Mouse (Mus musculus) ES-Bruce4 (cell line): ENCODE measurements at regions not wholly inside any gene's neighbourhood (a gene's known extent, or its start where the extent isn't known, plus 50 kb on each side); places are given as distances from the start of the nearest gene placed in this dataset.

Source experiments
- H3K27ac ChIP-seq: 2 replicates; pipeline ENCODE4 v1.5.1; 2012; ENCODE audit warnings: low read length, inconsistent platforms; ENCODE audit not compliant: insufficient read depth
- H3K27me3 ChIP-seq: 2 replicates; pipeline ENCODE4 v1.6.1; 2012; ENCODE audit warnings: mild to moderate bottlenecking, low read length, inconsistent platforms; ENCODE audit not compliant: control insufficient read depth, poor library complexity, insufficient read depth, severe bottlenecking
- H3K36me3 ChIP-seq: 2 replicates; pipeline ENCODE4 v1.6.1; 2012; ENCODE audit warnings: inconsistent platforms, mild to moderate bottlenecking, low read length, moderate library complexity; ENCODE audit not compliant: control insufficient read depth, poor library complexity, insufficient read depth, severe bottlenecking
- H3K4me1 ChIP-seq: one replicate; pipeline ENCODE4 v1.8.1; 2011; ENCODE audit warnings: low read length; ENCODE audit not compliant: control insufficient read depth, insufficient read depth
- H3K4me3 ChIP-seq: 2 replicates; pipeline ENCODE4 v1.5.1; 2011; ENCODE audit warnings: low read depth, mild to moderate bottlenecking, low read length
- H3K9ac ChIP-seq: 2 replicates; pipeline ENCODE4 v1.6.1; 2012; ENCODE audit warnings: low read depth, mild to moderate bottlenecking, inconsistent platforms; ENCODE audit not compliant: poor library complexity, severe bottlenecking
- H3K9me3 ChIP-seq: replicated peaks from 2 replicates; pipeline ENCODE4 v1.6.1; 2012; ENCODE audit warnings: mild to moderate bottlenecking, low read length, inconsistent platforms; ENCODE audit not compliant: control insufficient read depth, poor library complexity, insufficient read depth, severe bottlenecking
- CTCF ChIP-seq: IDR thresholded peaks from one replicate; pipeline ENCODE4 v1.8.1; 2011; ENCODE audit warnings: low read depth, low read length
- EP300 ChIP-seq: IDR thresholded peaks from 2 replicates; pipeline ENCODE4 v1.6.1; 2011; ENCODE audit warnings: low read depth, low read length; ENCODE audit not compliant: insufficient read depth
- POLR2A ChIP-seq: IDR thresholded peaks from one replicate; pipeline ENCODE4 v1.8.1; 2011; ENCODE audit warnings: low read length; ENCODE audit not compliant: insufficient read depth

DNA sequence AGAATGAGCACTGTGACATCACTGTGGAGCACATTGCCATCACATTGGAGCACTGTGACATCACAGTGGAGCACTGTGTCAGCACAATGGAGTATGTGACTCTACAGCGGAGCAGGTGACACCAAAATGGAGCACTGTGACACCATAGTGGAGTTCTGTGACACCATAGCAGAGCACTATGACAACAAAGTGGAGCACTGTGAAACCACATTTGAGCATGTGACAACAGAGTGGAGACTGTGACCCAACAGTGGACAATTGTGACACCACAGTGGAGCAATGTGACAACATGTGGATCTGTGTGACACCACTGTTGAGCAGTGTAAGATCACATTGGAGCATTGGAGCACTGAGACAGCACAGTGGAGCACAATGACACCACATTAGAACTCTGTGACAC lies 87.2 kb upstream of the Vmn1r2 start:
- Histone ChIP-seq H3K9ac (no peak overlapping the region), H3K9me3 (no peaks in the 10 kb centered on the region), H3K36me3 (no peaks in the 10 kb centered on the region), H3K27ac (no peak overlapping the region), H3K4me3 (no peak overlapping the region), H3K4me1 (no peaks in the 10 kb centered on the region), H3K27me3 (no peaks in the 10 kb centered on the region)
- TF ChIP-seq EP300 (no peak), CTCF (no peak), POLR2A (no peak)

DNA sequence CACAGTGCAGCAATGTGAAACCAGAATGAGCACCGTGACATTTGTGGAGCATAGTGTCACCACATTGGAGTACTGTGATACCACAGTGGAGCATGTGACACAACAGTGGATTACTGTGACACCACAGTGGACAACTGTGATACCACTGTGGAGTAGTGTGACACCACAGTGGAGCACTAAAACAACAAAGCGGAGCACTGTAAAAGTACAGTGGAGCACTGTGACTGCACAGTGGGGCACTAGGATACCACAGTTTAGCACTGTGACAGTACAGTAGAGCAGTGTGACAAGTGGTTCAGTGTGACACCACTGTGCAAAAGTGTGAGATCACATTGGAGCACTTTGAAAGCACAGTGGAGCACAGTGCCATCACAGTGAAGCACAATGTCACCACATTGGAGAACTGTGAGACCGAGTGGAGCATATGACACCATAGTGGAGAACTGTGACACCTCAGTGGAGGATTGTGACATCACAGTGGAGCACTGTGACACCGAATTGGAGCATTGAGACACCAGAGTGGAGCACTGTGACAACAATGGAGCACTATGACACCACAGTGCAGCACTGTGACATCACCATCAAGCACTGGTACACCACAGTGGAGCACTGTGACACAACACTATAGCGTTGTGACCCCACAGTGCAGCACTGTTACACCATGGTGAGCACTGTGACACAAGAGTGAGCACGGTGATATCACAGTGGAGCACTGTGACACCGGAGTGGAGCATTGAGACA lies 86.6 kb upstream of the Vmn1r2 start:
- Histone ChIP-seq H3K9me3 (no peaks in the 10 kb centered on the region), H3K4me1 (no peaks in the 10 kb centered on the region)
- TF ChIP-seq POLR2A = no peak
- TF ChIP-seq CTCF = no peak
- TF ChIP-seq EP300 = no peak

DNA sequence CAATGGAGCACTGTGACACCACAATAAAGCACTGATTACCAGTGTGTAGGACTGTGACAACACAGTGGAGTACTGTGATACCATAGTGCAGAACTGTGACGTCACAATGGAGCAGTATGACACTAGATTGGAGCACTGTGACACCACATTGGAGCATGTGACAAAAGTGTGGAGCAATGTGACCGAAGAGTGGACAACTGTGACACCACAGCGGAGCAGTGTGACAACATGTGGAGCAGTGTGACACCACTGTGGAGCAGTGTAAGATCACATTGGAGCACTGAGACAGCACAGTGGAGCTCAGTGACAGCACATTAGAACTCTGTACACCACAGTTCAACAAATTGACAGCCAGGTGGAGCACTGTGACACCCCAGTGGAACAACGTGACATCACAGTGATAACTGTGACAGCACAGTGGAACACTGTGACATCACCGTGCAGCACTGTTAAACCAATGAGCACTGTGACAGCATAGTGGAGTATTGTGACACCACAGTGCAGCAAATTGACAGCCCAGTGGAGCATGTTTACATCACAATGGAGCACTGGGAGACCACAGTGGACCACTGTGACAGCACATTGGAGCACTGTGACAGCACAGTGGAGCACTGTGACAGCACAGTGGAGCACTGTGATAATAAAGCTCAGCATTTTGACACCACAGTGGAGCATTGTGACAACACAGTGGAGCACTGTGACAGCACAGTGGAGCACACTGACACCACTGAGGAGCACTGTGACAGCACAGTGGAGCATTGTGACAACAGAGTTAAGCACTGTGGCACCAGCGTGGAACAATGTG lies 85.8 kb upstream of the Vmn1r2 start:
- no peak for TF ChIP-seq POLR2A

More for the DNA sequence above, 86.6 kb upstream of the Vmn1r2 start:
- no peaks in the 10 kb centered on the region for H3K36me3 ChIP-seq
- H3K27me3 ChIP-seq = no peaks in the 10 kb centered on the region
- H3K4me3 ChIP-seq = no peak overlapping the region
- H3K9ac ChIP-seq = no peak overlapping the region
- H3K27ac ChIP-seq = no peak overlapping the region

DNA sequence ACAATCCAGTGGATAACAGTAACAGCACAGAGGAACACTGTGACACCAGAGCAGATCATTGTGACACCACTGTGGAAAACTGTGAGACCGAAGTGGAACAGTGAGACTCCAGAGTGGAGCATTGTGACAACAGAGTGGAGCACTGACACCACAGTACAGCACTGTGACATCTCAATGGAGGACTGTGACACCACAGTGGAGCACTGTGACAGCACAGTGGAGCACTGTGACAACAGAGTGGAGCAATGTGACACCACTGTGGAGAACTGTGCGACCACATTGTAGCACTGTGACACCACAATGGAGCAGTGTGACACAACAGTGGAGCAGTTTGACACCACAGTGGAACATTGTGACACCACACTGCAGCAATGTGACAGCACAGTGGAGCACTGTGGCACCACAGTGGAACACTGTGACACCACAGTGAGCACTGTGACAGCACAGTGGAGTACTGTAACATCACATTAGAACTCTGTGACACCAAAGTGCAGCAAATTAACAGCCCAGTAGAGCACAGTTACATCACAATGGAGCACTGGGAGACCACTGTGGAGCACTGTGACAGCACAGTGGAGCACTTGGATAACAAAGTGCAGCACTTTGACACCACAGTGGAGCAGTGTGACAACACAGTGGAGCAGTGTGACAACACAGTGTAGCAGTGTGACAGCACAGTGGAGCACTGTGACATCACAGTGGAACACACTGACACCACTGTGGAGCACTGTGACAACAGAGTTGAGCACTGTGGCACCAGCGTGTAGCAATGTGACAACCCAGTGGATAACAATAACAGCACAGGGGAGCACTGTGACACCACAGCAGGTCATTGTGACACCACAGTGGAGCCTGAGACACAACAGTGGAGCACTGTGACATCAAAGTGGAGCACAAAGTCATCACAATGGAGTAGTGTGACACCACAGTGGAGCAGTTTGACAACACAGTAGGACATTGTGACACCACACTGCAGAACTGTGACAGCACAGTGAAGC lies 84.9 kb upstream of the Vmn1r2 start:
- no peak for TF ChIP-seq POLR2A
- no peak for TF ChIP-seq CTCF
- no peak for TF ChIP-seq EP300
- Histone ChIP-seq H3K4me3 (no peak overlapping the region), H3K9me3 (no peaks in the 10 kb centered on the region)

More for the DNA sequence above, 85.8 kb upstream of the Vmn1r2 start:
- H3K36me3 ChIP-seq = no peaks in the 10 kb centered on the region
- H3K4me1 ChIP-seq = no peaks in the 10 kb centered on the region
- no peaks in the 10 kb centered on the region for H3K27me3 ChIP-seq
- H3K9me3 ChIP-seq = no peaks in the 10 kb centered on the region
- no peak overlapping the region for H3K9ac ChIP-seq
- no peak overlapping the region for H3K4me3 ChIP-seq
- no peak overlapping the region for H3K27ac ChIP-seq

DNA sequence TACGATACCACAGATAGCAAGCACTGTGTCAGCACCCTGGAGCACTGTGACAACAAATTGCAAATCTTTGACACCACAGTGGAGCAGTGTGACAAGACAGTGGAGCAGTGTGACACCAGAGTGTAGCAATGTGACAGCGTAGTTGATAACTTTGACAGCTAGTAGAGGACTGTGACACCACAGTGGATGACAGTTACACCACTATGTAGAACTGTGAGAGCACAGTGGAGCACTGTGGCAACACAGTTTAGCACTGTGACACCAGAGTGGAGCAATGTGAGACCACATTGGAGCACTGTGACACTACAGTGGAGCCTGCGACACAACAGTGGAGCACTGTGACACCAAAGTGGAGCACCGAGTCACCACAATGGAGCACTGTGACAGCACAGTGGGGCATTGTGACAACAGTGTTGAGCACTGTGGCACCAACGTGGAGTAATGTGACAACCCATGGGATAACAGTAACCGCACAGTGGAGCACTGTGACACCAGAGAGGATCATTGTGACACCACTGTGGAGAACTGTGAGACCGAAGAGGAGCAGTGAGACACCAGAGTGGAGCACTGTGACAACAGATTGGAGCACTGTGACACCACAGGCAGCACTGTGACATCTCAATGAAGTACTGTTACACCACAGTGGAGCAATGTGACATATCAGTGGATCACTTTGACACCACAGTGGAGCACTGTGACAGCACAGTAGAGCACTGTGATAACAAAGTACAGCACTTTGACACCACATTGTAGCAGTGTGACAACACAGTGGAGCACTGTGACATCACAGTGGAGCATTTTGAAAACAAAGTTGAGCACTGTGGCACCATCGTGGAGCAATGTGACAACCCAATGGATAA lies 83.7 kb upstream of the Vmn1r2 start:
- H3K4me3 ChIP-seq = no peak overlapping the region
- no peak for TF ChIP-seq CTCF
- no peak for TF ChIP-seq POLR2A
- TF ChIP-seq EP300 = no peak
- no peaks in the 10 kb centered on the region for H3K9me3 ChIP-seq
- no peak overlapping the region for H3K9ac ChIP-seq
- no peaks in the 10 kb centered on the region for H3K27me3 ChIP-seq
- H3K27ac ChIP-seq = no peak overlapping the region
- H3K36me3 ChIP-seq = no peaks in the 10 kb centered on the region
- H3K4me1 ChIP-seq = no peaks in the 10 kb centered on the region

More for the DNA sequence above, 84.9 kb upstream of the Vmn1r2 start:
- no peaks in the 10 kb centered on the region for H3K4me1 ChIP-seq
- no peaks in the 10 kb centered on the region for H3K36me3 ChIP-seq
- H3K9ac ChIP-seq = no peak overlapping the region
- no peak overlapping the region for H3K27ac ChIP-seq
- no peaks in the 10 kb centered on the region for H3K27me3 ChIP-seq
